Mouse (Mus musculus) embryonic facial prominence, embryonic 13.5 days (tissue): Measurements from ENCODE around the gene Myh9. TPM values are rescaled to one million over a fixed set of nuclear protein-coding genes. Genes with fewer than 3 reads are reported as not detected.

Experiments used
- polyA plus RNA-seq: library from polyadenylated mRNA; unstranded; fragments of >200 nt; fragmentation: Nextera tagmentation; extraction: Ambion mirVana; gene quantifications from 2 replicates; pipeline ENCODE4 v1.2.1, GENCODE M21; 2015

The Myh9 gene
- polyA plus RNA-seq, 1 experiment from 2014 or later, result 36.2 TPM

Other genes with a start within 250 kb of the Myh9 start
- gene Apol10b, start 246.1 kb downstream of the Myh9 start, polyA plus RNA-seq, result not detected in 2 replicates
- gene Gm36245, start 242.9 kb downstream of the Myh9 start, polyA plus RNA-seq, result not detected in 2 replicates
- 0.10 TPM in 1 of 2 replicates, not detected in the other for gene Apol11b, start 198.9 kb downstream of the Myh9 start, polyA plus RNA-seq
- not detected in 2 replicates for gene Apol7e, start 143.3 kb downstream of the Myh9 start, polyA plus RNA-seq
- gene Apol9b, start 113.1 kb downstream of the Myh9 start, polyA plus RNA-seq, result not detected in 2 replicates
- 0.22 and 0.32 TPM in 2 replicates for gene Apol8, start 85.2 kb downstream of the Myh9 start, polyA plus RNA-seq
- 236 and 244 TPM in 2 replicates for gene Txn2, start 86.8 kb upstream of the Myh9 start, polyA plus RNA-seq
- 7.7 and 7.9 TPM in 2 replicates for gene Foxred2, start 114.5 kb upstream of the Myh9 start, polyA plus RNA-seq
- 196 and 204 TPM in 2 replicates for gene Eif3d, start 128.6 kb upstream of the Myh9 start, polyA plus RNA-seq